ENCODE assay signal across 11 mouse cellular contexts in genomic region chr9:45739702-45740583, GRCm38 (mm10).
DNase-seq lines count a peak whose midpoint lies in the region; ATAC-seq and TF ChIP-seq lines count a peak whose summit lies in the region.
"Had no signal": no experiment of that assay in that cellular context is flagged by ENCODE, and none has a peak within 500 bp of the region (broad histone marks: within the 10 kb centered on the region; RNA-seq: fewer than 3 reads in every experiment).

No protein-coding gene starts in this region.

- intact Hi-C loops in left cerebral cortex, postnatal 25 days (cut with DNase I), result no loop called here

- H3K4me3 ChIP-seq in lung, embryonic 14.5 days (ENCODE audit: low read depth, low read length), result no peak overlapping the region
- no peak overlapping the region for H3K4me3 ChIP-seq in lung, adult 2 months (replicated peaks; ENCODE audit: extremely low read depth, low read depth, low read length)
- no peak overlapping the region for H3K4me3 ChIP-seq in cerebellum, adult 2 months (replicated peaks; ENCODE audit: insufficient read depth, low read depth, low read length)
- no peak overlapping the region for H3K4me3 ChIP-seq in heart, embryonic 14.5 days (ENCODE audit: control insufficient read depth in 1 of 2, insufficient read depth in 1 of 2, low read depth in 1 of 2, low read length in 2 of 2)
- H3K4me3 ChIP-seq: heart, embryonic 13.5 days; stomach, embryonic 15.5 days had no signal

- DNase-seq in lung, embryonic 14.5 days, result peak; percentile 81
- no peak for DNase-seq in lung, adult 2 months
- peak; percentile 57 to 58 for DNase-seq in cerebellum, adult 2 months
- peak; percentile 54 for DNase-seq in lung, postnatal 14 days
- DNase-seq in frontal cortex, postnatal 14 days (ENCODE audit: low spot score in 2 of 2), result no peak
- DNase-seq in left cerebral cortex, postnatal 25 days (ENCODE audit: low spot score in 2 of 2), result no peak
- no peak for DNase-seq in urinary bladder, adult 2 months (ENCODE audit: low spot score)

- ATAC-seq in lung, embryonic 14.5 days (ENCODE audit: insufficient read depth), result peak; percentile 28; the same call in 1 of the 2 replicates
- ATAC-seq in heart, embryonic 14.5 days (ENCODE audit: insufficient number of reproducible peaks, insufficient read depth, low FRiP score, low read depth), result no peak; the same call in 1 of the 2 replicates

- no peak overlapping the region for H3K27ac ChIP-seq in lung, embryonic 14.5 days (ENCODE audit: low read depth)
- no peak overlapping the region for H3K27ac ChIP-seq in cerebellum, adult 2 months (ENCODE audit: insufficient read depth, low read length)
- no peak overlapping the region for H3K27ac ChIP-seq in heart, embryonic 14.5 days (replicated peaks in 1 of 2; ENCODE audit: control insufficient read depth in 1 of 2, insufficient read depth in 1 of 2, low read depth in 2 of 2, low read length in 2 of 2)
- H3K27ac ChIP-seq: heart, embryonic 13.5 days; macrophage; stomach, embryonic 15.5 days had no signal

- WGBS in lung, embryonic 14.5 days, result 55% methylated on average over 17 of the region's 17 CpGs
- WGBS in lung, adult 2 months, result 50% methylated on average over 17 of the region's 17 CpGs
- 46% methylated on average over 17 of the region's 17 CpGs for WGBS in cerebellum, adult 2 months
- 55% methylated on average over 17 of the region's 17 CpGs for WGBS in heart, embryonic 14.5 days

- TF ChIP-seq CTCF in lung, embryonic 14.5 days (IDR thresholded peaks at IDR 0.05; ENCODE audit: low read depth), result no peak
- TF ChIP-seq CTCF in lung, adult 2 months (IDR thresholded peaks at IDR 0.05; ENCODE audit: insufficient read depth, low read length), result no peak
- no peak for TF ChIP-seq CTCF in cerebellum, adult 2 months (IDR thresholded peaks at IDR 0.05; ENCODE audit: borderline replicate concordance, insufficient read depth, low read depth, low read length)

- no peak overlapping the region for H3K9ac ChIP-seq in lung, embryonic 14.5 days
- no peak overlapping the region for H3K9ac ChIP-seq in heart, embryonic 14.5 days (ENCODE audit: low read length)
- H3K9ac ChIP-seq: heart, embryonic 13.5 days; stomach, embryonic 15.5 days had no signal

- no peaks in the 10 kb centered on the region for H3K27me3 ChIP-seq in lung, embryonic 14.5 days (ENCODE audit: insufficient read depth, low read length)
- no peaks in the 10 kb centered on the region for H3K27me3 ChIP-seq in cerebellum, adult 2 months (ENCODE audit: control insufficient read depth, insufficient read depth, low read length)
- H3K27me3 ChIP-seq in heart, embryonic 14.5 days (ENCODE audit: control insufficient read depth, insufficient read depth, low read length), result peaks cover 6% of the 10 kb centered on the region
- H3K27me3 ChIP-seq: stomach, embryonic 15.5 days had no signal

- H3K4me1 ChIP-seq in lung, embryonic 14.5 days (ENCODE audit: insufficient read depth), result no peaks in the 10 kb centered on the region
- no peaks in the 10 kb centered on the region for H3K4me1 ChIP-seq in lung, adult 2 months (ENCODE audit: control insufficient read depth, insufficient read depth, low read length)
- H3K4me1 ChIP-seq in cerebellum, adult 2 months (ENCODE audit: control insufficient read depth, insufficient read depth, low read length), result peaks cover 12% of the 10 kb centered on the region
- no peaks in the 10 kb centered on the region; a peak in 1 of 4 replicates for H3K4me1 ChIP-seq in heart, embryonic 14.5 days (ENCODE audit: control insufficient read depth in 2 of 2, insufficient read depth in 2 of 2, low read length in 2 of 2)
- H3K4me1 ChIP-seq: heart, embryonic 13.5 days; stomach, embryonic 15.5 days had no signal

- TF ChIP-seq POLR2A in lung, adult 2 months (IDR thresholded peaks at IDR 0.05; ENCODE audit: borderline replicate concordance, extremely low read depth, low read depth, low read length), result no peak
- no peak for TF ChIP-seq POLR2A in cerebellum, adult 2 months (IDR thresholded peaks at IDR 0.05; ENCODE audit: borderline replicate concordance, insufficient read depth, low read length)

- no peaks in the 10 kb centered on the region for H3K9me3 ChIP-seq in lung, embryonic 14.5 days (ENCODE audit: low read depth, low read length)
- no peaks in the 10 kb centered on the region for H3K9me3 ChIP-seq in heart, embryonic 14.5 days (ENCODE audit: control insufficient read depth, low read length)
- H3K9me3 ChIP-seq: heart, embryonic 13.5 days; stomach, embryonic 15.5 days had no signal

- no peak overlapping the region for H3K4me2 ChIP-seq in lung, embryonic 14.5 days
- H3K4me2 ChIP-seq in heart, embryonic 14.5 days (ENCODE audit: low read length), result 0 out of 2 replicates have a peak overlapping the region, but pooled peaks have one; percentile 23
- H3K4me2 ChIP-seq: heart, embryonic 13.5 days; stomach, embryonic 15.5 days had no signal

- H3K36me3 ChIP-seq in lung, embryonic 14.5 days (ENCODE audit: insufficient read depth), result no peaks in the 10 kb centered on the region
- H3K36me3 ChIP-seq in heart, embryonic 14.5 days (ENCODE audit: control insufficient read depth, insufficient read depth, low read length), result no peaks in the 10 kb centered on the region
- H3K36me3 ChIP-seq: heart, embryonic 13.5 days; stomach, embryonic 15.5 days had no signal

Comparison
In these comparisons a context has a peak if more than half of its experiments do, and no peak if none do; other contexts are left out.
1. DNase-seq: peak in lung, embryonic 14.5 days (single experiment), cerebellum, adult 2 months (2 of 2) and lung, postnatal 14 days (single experiment); none in lung, adult 2 months (single experiment), frontal cortex, postnatal 14 days (0 of 2), left cerebral cortex, postnatal 25 days (0 of 2) and urinary bladder, adult 2 months (single experiment).